Mouse (Mus musculus) gastrocnemius, postnatal 14 days (tissue): Measurements from ENCODE around the gene Dtymk. TPM values are rescaled to one million over a fixed set of nuclear protein-coding genes. Genes with fewer than 3 reads are reported as not detected.
"Not testable (repeated sequence)": the region's sequence is repeated elsewhere in the genome, so short reads cannot be mapped to it uniquely, and the experiment has no call there.

Experiments used
- DNase-seq: peaks from one replicate; pipeline ENCODE4 v3.0.0; 2021; ENCODE audit warnings: mixed read lengths
- intact Hi-C: fragments of 180-260 bp; cut with DNase I; formaldehyde crosslinking; loops from one replicate; pipeline ENCODE4 v1.15.1; 2025; ENCODE audit warnings: low total_unique reads
- total RNA-seq, 2 experiments: library from RNA; stranded (reverse); gene quantifications; 2 replicates each; pipeline ENCODE4 v1.2.3; 2021

Gene Dtymk
- total RNA-seq, 2 experiments from 2014 or later: 16.8 to 23.8 TPM

DNA sequence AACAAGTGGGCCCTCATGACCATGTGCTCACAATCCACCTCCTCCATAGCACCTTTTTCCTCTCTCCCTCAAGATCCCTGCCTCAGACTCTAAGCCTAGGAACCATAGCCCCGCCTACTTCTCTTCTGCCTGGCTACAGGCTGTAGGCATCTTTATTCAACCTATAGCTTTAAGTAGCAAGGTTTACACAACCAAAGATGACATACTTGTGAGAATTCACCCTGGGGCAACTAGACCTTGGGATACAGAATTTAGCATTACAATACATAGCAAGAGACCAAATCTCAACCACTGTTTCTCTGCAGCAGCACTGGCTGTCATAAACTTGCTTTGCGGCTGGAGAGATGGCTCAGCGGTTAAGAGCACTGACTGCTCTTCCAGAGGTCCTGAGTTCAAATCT lies 8.3 kb upstream of the Dtymk start:
- DNase-seq: no peak
- intact Hi-C loops: no loop called here

DNA sequence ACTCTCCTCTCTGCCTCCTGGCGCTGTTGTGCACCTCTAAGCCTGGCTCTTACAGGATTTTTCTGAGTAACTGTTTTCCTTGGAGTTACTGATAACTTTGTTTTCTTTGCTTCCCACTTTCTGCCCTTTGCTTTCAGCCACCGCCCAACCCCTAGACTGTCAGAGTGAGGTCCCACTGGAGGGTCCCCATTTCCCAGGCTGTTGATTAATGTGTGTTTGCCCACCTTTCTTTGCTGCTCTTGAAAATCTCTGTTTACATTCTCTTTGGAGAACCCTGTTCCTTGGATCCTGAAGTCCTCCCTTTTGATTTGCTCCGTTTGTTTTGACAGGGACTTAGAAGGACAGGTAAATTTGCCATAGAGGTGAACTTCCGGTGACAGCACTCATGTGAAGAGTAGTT lies 7.1 kb upstream of the Dtymk start:
- intact Hi-C loops: no loop called here
- DNase-seq: no peak

DNA sequence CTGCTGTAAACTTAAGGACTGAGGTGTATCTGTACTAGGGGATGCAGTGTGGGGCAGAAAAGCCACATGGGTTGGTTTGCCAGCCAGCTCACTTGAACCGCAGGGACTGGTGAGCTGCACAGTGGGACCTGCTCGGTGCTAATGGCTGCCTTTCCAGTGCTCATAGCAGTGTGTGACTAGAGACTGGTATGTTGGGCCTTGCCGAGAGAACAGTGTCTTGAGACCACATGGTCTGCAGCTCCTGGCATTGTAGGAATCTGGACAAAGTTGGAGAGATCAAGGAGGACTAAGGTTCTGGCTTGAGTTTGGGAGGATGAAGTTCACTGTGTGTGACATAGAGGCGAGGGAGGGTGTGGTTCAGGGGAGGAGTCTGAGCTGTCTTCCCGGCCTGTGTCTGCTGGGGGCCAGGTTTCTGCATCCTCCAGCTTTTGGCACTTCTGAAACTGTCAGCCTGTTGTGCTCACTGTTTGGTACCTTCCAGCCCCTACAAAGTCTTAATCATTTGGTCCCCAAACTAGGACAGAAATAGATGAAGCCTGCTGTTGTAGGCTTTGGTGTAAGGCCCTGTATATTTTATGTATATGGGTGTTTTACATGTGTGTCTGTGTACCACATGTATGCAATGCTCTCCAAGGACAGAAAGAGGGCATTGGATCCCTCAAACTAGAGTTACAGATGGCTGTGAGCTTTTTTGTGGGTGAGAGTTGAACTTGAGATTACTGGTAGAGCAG lies 3.7 kb upstream of the Dtymk start:
- intact Hi-C loops: no loop called here
- DNase-seq: no peak

DNA sequence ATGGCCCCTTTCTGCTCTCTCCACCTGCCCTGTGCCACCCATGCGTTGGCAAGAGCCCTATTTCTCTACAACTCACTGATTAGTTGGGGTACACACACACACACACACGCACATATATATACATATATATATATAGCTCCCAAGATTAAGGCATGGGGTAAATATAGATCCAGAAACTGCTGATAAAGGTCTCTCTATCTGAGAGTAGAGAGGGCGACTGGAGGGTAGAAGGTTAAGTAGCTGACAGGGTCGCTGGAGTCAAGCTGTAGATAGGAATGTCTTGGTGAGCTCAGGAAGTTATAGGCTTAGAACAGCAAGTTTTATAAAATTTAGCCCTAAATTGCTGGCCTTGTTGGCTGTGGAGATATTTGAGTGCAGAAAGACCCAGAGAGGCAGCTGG lies 3.1 kb upstream of the Dtymk start:
- intact Hi-C loops: no loop called here

DNA sequence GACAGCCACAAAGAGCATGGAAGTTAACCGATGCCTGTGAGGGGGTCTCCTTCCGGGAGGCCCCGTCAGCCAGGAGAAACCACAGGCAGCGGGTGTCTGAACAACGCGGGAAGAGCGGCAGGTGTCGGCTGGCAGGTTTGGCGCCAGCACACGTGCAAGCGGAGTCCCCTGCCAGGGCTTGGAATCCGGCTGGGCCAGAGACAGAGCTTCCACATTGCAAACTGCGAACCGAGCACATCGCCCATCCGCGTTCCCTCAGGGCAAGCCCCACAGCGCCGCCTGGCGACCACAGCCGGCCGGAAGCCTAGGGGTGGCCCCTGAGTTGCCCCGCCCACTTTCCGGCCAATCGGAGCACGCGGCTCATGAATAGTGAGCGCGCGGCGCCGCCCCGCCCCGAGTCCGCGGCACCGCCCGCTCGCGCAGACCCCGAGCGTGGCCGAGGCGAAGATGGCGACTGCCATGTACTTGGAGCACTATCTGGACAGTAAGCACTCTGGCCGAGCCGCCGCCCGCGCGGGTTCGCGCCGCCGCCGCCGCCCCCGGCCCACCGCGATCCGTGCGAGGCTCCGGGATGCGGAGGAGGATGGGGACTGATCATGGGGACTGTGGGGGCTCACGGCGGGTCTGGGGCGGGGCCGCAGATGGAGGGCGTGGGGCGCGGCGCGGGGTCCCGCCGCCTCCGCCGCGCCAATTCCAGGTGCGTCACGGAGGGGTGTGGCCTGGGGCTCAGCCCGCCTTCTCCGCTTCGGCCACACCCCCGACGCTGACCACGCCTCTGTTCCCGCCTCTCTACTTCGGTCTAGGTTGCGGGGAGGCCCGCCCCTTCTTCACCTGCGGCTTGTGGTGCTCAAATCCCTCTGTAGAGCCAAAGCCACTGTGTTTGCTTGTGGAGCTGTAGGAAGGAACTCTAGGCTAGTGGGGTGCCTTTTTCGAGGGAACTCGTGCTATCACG lies 2.1 kb upstream of the Dtymk start, which contains the start of gene Ing5:
Gene Ing5 (plus strand): TSS at position 410 of the 952 bp plus-strand sequence.
- peak; percentile 100 for DNase-seq
- intact Hi-C loops: no loop called here

More for the DNA sequence above, 3.1 kb upstream of the Dtymk start:
- no peak for DNase-seq

DNA sequence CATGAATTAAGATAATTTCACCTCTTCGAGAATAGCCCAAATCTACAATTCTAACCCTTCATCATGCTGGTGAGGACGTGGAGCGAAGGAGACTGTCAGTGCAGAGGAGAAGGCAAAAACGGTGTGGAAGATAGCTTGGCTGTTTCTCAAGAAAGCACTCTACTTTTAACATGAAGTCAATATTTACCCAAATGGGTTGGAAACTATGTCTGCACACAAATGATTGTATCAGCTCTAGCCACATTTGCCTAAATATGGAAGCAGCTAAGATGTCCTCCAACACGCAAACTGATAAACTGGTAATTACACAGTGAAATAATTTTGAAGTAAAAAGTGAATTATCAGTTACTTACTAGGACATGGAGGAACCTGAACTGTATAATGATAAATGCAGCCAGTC lies 1.0 kb upstream of the Dtymk start:
- no peak for DNase-seq
- intact Hi-C loops: no loop called here

DNA sequence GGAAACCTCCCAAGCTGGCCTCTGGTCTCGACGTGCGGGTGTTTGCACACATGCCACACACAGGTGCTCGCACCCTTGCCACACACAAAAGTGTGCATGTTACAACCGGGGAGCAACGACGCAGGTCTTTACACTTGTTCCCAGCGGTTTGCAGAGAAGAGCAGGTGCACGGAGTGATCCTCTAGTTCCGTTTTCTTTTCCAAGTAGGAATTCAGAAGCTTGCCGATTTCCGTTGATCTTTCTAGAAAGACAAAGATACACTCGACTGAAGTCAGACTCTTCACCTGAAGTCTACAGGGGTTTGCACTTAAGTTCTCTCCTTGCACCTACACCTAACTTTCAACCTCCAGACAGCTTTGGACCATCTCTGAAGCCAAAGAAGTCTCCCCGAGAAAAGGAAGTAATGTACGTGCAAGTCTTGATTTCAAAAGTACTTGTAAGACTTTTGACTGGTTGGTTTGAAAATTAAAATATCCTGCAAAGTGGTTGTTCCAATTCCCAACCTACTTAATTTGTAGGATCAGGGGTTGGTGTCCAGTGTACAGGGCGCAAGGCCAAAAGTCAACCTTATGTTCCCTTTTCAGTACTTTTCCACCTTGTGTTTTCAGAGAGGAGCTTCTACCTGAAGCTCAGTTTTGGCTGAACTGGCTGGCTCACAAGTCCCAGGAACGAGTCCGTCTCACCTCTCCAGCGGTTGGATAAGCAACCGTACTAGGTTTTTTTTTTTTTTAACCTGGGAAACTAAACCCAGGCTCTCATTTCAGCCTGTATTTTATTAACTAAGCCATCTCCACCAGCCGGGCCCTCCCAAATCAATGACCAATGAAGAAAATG lies 847 bp downstream of the Dtymk start:
- intact Hi-C loops: no loop called here

DNA sequence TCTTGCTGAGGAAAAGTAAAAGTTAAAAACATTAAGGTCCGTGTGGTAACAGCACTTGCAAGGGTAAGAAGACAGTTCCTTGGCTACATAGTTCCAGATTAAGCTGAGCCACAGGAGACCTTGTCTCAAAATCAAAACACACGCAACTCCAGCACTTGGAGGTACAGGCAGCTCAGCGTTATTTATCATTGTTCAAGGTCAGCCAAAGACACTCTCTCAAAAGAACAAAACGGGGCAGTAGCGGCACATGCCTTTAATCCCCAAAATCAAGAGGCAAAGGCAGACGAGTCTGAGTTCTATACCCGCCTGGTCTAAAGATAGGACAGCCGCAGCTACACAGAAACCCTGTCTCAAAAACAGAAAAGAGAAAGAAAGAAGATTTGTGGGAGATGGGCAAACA lies 5.8 kb downstream of the Dtymk start:
- DNase-seq: no peak
- intact Hi-C loops: no loop called here

More for the DNA sequence above, 847 bp downstream of the Dtymk start:
- DNase-seq: no peak

DNA sequence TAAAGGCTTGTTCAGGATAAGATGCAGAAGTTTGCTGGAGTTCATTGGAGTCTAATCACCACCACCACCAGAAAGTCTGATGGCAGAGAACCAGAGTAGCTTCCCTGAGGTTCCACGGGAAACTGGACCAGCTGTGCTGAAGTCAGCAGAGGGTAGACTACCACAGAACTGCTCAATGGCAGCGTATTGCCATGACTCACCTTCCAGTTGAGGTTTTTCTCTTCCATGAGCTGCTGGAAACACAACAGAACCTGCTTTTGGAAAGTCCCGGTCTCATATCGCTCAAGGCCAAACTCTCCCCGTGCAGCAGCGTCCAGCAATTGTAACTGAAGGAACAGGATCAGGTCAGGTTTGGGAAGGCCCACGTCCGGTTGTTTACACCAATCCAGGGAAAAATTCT lies 7.2 kb downstream of the Dtymk start:
- DNase-seq: no peak
- intact Hi-C loops: no loop called here

DNA sequence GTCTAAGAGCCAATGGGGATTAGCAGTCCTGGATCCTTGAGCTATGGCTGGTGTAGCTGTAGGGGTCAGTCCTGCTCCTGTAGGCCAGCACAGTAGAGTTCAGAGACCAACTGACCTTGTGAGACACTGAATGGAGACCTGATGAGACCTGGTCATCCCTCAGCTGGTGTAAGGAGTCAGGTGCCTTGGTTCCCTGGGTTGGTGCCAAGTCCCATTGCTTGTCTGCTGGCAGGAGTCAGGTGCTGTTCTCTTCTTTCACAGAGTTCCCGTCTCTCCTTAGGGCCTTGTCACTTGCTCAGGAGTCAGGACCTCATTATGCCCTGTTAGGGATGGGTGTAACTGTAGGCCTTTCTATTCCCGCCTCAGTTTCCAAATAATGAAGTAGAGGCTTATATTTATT lies 14.8 kb downstream of the Dtymk start:
- intact Hi-C loops: no loop called here
- DNase-seq: peak; percentile 9

DNA sequence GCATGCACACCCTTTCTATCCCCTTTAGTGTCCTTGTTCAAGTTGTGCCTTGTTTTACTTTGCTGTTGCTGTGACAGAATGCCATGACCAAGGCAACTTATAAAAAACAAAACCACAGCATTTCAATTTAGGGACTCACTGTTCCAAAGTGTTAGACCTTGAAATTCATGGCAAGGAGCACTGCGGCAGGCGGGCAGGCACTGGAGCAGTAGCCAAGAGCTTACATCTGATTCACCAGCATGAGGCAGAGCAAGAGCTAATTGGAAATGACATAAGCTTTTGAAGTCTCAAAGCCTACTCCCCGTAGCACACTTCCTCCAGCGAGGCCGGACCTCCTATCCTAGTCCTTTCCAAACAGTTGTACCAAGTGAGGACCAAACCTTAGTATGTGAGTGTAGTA lies 25.0 kb downstream of the Dtymk start:
- intact Hi-C loops: no loop called here
- no peak for DNase-seq

DNA sequence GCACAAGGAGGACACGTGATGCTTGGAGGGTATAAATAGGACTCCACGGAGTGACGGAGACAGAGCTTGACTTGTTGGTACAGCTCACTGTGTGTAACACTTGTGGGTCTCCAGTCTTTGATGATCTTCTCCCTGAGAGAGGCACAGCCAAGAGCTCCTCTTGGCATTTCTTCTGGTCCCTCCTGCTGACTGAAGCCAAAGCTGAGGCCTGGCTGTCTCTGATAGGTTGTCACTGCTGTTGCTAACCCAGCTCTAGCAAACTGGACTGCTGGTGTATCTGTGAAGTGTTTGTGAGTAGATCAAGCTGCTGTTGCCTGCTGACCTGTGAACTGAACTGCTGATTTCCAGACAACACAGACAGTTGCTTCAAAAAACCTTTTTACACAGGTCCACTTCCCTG lies 31.8 kb downstream of the Dtymk start:
- no peak for DNase-seq
- intact Hi-C loops: no loop called here

DNA sequence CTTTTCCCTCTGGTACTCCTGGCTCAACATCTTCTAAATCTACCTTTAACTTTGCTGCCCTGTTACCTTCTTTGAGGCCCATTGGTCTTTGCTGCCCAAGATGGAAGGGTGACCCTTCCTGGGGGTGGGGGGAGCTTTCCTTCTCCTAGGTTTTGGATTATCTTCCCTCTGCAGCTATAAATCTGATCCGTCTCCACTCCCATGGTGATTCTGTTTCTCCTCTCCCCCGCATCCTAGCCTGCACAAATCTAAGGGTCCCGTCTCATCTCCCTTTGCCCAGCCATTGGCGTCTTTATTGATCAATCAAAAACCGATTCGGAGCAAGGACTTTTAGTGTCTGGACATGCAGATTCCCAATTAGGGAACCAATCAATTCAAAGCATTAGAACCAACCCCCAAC lies 34.1 kb downstream of the Dtymk start:
- intact Hi-C loops: no loop called here
- DNase-seq: no peak

DNA sequence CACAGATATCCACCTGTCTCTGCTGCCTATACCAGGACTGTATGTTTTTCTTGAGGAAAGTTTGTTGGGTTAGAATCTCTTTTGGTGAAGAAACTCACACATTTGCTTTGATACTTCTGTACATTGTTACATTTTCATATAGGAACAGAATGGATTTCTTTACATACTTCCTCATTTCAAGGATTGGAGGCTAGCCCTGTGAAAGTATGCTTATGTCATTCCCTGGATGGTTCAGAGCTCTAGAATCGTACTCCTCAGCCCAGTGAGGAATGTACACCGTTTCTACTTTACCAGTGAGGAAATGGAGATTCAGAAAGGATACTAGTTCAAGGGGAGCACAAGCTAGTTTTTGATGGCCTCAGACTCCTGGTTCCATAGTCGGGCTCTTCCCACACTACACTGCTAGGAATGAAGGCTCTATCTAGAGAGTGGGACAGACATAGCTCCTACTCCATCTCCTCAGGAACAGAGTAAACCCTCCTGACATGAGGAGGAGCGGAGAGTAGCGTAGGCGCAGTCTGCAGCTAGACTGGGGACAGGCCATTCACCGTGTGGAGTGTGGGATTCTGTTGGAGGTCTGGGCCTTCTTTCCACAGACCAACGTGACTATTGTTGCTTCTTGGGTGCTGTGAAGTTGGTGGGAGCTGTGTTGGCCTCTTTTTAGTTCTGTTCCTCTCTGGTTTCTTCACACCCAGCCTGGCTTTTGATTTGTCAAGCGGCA lies 36.7 kb downstream of the Dtymk start:
- DNase-seq: no peak
- intact Hi-C loops: no loop called here

DNA sequence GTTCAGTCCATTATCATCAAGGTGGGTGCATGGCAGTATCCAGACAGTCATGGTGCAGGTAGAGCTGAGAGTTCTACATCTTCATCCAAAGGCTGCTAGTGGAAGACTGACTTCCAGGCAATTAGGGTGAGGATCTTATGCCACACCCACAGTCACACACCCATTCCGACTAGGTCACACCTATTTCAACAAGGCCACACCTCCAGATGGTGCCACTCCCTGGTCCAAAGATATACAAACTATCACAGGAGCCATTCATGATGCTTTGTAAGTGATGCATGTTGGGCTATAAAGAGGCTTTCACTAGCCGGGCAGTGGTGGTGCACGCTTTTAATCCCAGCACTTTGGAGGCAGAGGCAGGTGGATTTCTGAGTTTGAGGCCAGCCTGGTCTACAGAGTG lies 38.2 kb downstream of the Dtymk start:
- DNase-seq, intact Hi-C loops: not testable (repeated sequence)

DNA sequence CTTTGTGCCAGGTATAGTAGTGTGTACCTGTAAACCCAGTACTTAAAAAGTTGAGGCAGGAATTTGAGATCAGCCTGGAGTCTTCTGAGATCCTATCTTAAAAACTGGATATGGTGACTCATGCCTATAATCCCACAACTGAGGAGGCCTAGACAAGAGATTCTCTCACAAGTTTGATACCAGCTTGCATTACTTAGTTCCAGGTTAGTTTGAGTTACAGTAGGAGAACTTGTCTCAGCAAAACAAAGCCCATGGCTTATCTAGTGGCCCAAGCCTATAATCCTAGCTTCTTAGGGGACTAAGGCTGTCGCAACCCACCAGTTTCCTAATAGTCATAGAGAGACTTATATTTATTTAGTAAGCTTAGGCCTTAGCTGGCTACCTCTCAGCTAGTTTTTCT lies 41.7 kb downstream of the Dtymk start:
- intact Hi-C loops: no loop called here
- no peak for DNase-seq

DNA sequence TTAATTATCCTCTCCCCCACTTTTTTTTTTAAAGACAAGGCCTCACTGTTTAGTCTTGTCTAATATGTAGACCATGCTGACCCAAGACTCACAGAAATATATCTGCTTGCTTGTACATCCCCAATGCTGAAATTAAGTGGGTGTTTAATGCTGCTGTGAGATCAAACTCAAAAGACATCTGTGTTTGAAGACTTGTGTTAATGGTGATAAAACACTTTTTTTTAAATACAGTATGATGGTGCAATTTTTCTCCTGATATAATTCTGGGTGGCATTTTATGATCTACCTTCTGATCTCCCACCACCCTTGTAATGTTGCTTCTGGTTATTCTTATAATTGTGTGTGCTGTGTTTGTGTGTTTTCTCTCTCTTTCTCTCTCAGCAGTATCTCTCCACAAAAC lies 45.6 kb downstream of the Dtymk start:
- intact Hi-C loops: no loop called here
- DNase-seq: no peak

DNA sequence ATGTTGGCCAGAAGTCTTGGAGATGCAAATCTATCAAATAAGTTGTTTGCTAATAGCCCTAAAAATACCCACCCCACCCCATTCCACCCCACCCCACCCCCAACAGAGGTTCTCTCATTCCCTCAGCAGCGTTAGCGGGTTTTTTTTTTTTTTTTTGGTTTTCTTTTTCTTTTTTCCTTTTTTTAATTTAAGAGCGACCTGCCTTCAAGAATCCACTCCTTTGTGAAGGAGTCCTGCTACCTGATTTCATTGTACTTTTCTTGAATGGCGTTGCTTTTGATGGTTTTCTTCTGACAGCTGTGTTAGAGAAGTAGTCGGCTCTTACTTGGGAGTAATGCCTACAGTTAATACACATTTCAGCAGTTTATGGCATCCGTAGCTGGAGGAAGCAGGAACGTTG lies 46.1 kb downstream of the Dtymk start:
- no peak for DNase-seq
- intact Hi-C loops: no loop called here

DNA sequence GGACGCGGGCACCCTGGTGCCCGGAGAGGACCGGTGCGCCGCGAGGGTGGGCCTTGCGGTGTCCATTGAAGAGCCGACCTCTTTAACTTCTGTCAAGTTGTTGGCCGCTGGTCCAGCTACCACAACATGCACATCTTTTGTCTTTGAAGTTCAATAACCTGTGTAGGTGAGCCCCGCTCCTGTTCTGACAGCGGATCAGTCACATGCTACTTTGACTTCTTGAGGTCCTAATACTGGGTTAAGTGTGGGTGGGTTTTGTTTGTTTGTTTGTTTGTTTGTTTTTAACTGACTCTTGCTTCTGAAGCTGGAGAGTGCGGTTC lies 46.5 kb downstream of the Dtymk start:
- no peak for DNase-seq
- intact Hi-C loops: no loop called here
